Mouse (Mus musculus): Measurements from ENCODE around the gene Inpp5d. TPM values are rescaled to one million over a fixed set of nuclear protein-coding genes. Genes with fewer than 3 reads are reported as not detected.
"Not testable (repeated sequence)": the region's sequence is repeated elsewhere in the genome, so short reads cannot be mapped to it uniquely, and the experiment has no call there.

The Inpp5d gene
- polyA plus RNA-seq, 1 experiment from 2014 or later, result 0.30 TPM

DNA sequence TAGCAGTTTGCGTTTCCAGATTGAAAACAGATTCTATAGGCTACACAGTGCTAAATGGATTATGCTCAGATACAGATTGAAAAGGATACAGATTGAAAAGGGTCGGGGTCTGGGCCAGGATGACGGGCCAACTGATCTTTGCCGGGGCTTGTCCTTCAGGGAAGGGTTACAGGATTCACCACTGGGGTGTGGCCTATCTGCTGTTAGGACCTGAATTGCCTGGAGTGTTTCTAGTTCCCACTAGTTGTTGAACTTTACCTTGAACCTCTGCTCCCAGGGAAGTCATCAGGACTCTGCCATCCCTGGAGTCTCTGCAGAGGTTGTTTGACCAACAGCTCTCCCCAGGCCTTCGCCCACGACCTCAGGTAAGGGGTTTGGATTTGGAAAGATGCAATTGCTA lies 55.9 kb downstream of the Inpp5d start:
- in situ Hi-C loops (cut with MboI; ENCODE audit: low pct_unique_long_range_greater_than_20kb), result no loop called here
- ATAC-seq (no peak), DNase-seq (ENCODE audit: low read depth, low spot score) (no peak)
- TF ChIP-seq CTCF (IDR thresholded peaks at IDR 0.05), result no peak
- CTCF ChIA-PET, result interaction anchor here (1.9 kb wide), 1 partner anchor 14 kb away, joined by 6 read pairs; no protein-coding TSS in a partner anchor
- POLR2A ChIA-PET, result no interaction called here
- no peaks in the 10 kb centered on the region for H3K27me3 ChIP-seq

DNA sequence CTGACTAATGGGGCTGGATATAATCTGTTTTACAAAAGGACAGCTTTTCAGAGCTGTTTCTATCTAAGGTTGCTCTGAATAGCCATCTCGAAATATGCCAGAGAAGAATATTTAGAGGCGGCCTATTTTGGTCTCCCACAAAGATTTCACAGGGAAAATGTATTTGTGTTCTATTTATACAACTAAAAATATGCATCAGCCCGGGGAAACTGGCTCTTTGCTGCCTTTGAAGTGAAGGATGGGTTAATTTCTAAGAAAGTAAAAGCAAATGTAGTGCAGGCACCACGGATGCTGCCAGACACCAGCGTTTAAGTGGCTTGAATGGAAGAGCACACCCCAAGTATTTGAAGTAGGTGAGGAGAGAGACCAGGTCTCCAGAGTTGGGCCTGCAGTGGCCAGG lies 59.0 kb downstream of the Inpp5d start:
- no peak for DNase-seq (ENCODE audit: low read depth, low spot score)
- TF ChIP-seq CTCF (IDR thresholded peaks at IDR 0.05), result no peak
- no peaks in the 10 kb centered on the region for H3K27me3 ChIP-seq
- ATAC-seq, result no peak
- in situ Hi-C loops (cut with MboI; ENCODE audit: low pct_unique_long_range_greater_than_20kb), result no loop called here
- CTCF ChIA-PET, result interaction anchor here (1.0 kb wide), 1 partner anchor 137 kb away, joined by 3 read pairs; no protein-coding TSS in a partner anchor
- POLR2A ChIA-PET, result no interaction called here

DNA sequence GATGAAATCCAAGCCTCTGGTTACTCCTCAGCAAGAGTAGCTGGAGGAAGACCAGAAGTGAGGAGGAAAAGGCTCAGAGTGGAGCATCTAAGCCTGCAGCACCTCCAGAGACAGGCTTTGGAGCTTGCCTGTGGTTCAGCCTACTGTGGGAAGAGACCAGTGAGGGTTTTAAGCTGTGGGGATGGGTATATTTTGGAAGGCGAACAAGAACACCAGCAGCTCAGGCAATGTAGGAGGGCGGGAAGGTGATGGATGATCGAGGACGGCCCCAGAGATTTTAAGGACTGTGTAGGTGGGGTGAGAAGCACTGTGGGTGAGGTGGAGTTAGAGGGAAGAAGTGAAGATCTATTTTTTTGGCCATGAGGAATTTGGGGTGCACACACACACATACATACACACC lies 60.8 kb downstream of the Inpp5d start:
- POLR2A ChIA-PET, result no interaction called here
- TF ChIP-seq CTCF (IDR thresholded peaks at IDR 0.05), result no peak

DNA sequence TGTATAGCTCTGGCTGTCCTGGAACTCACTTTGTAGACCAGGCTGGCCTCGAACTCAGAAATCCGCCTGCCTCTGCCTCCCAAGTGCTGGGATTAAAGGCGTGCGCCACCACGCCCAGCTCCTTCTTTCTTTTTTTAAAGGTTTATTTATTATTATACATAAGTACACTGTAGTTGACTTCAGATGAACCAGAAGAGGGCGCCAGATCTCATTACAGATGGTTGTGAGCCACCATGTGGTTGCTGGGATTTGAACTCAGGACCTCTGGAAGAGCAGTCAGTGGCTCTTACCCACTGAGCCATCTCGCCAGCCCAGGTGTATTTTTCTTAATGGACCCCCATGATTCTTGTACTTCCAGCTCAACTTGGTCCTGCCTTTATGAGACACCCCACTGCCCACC lies 62.4 kb downstream of the Inpp5d start:
- H3K27me3 ChIP-seq; in situ Hi-C loops (cut with MboI; ENCODE audit: low pct_unique_long_range_greater_than_20kb); ATAC-seq; CTCF ChIA-PET; DNase-seq (ENCODE audit: low read depth, low spot score); POLR2A ChIA-PET: not testable (repeated sequence)

More for the DNA sequence above, 60.8 kb downstream of the Inpp5d start:
- H3K27me3 ChIP-seq, result peaks cover 6% of the 10 kb centered on the region
- DNase-seq (ENCODE audit: low read depth, low spot score) (no peak), ATAC-seq (no peak)
- CTCF ChIA-PET, result interaction anchor here (0.9 kb wide), 1 partner anchor 38 kb away, joined by 3 read pairs; no protein-coding TSS in a partner anchor
- in situ Hi-C loops (cut with MboI; ENCODE audit: low pct_unique_long_range_greater_than_20kb), result no loop called here

DNA sequence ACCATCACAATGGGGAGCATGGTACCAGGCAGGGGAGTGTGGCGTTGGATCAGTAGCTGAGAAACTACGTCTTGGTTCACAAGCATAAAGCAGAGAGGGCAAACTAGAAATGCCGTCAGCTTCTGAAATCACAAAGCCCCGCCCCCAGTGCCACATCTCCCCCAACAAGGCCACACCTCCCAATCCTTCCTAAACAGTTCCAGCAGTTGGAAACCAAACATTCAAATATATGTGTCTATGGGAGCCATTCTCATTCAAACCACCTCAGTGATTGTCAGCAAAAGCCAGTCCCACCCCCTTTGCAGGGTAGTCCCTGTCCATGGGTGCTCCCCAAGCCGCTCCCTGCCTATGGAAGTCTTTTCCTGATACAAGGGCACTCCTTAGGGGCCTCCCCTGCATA lies 64.0 kb downstream of the Inpp5d start:
- peaks cover 6% of the 10 kb centered on the region for H3K27me3 ChIP-seq
- DNase-seq (ENCODE audit: low read depth, low spot score) (no peak), ATAC-seq (no peak)
- ChIA-PET POLR2A (no interaction called here), CTCF (interaction anchor here (1.6 kb wide), 1 partner anchor 29 kb away, joined by 5 read pairs; no protein-coding TSS in a partner anchor)
- TF ChIP-seq CTCF (IDR thresholded peaks at IDR 0.05), result no peak
- in situ Hi-C loops (cut with MboI; ENCODE audit: low pct_unique_long_range_greater_than_20kb), result no loop called here

DNA sequence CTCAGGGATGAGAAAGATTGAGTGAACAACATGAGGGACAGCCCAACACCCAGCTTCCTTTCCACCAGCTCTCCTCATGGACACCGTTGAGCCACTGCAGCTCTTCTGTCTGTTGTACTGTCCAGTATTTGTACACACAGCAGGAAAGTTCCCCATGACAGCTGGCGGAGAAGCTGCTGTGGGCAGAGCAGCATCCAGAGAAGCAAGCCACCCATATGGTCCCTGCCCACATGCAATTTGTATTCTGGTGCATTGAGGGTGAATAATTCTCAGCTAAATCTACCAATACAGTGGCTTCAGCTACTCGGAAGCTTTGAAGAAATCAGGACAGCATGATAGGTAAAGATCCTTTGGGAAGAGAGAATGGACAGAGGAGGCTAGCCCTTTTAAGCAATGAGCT lies 64.7 kb downstream of the Inpp5d start:
- DNase-seq (ENCODE audit: low read depth, low spot score) (no peak), ATAC-seq (no peak)
- H3K27me3 ChIP-seq, result peaks cover 6% of the 10 kb centered on the region
- in situ Hi-C loops (cut with MboI; ENCODE audit: low pct_unique_long_range_greater_than_20kb), result no loop called here
- ChIA-PET POLR2A (no interaction called here), CTCF (interaction anchor here (1.6 to 1.7 kb wide), 2 partner anchors 12 to 28 kb away, joined by 5 read pairs; no protein-coding TSS in a partner anchor)
- TF ChIP-seq CTCF (IDR thresholded peaks at IDR 0.05), result no peak

DNA sequence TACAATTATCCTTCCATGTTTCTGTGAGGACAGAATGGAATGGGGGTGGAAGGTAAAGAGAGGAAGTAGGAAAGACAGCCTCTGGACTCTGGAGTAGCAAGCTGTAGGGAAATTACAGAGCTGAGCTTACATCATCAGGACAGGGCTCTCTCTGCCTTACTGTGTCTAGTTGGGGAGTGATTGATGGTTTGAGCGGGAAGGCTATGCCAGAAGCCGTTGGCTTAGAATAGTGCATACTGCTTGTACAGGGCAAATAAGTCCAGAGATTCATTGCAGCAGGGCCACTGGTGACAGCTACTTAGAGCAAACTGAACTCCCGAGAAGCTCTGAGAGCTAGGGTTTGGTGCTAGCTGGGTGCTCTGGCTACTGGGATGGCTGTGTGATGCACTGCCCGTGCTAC lies 66.2 kb downstream of the Inpp5d start:
- peaks cover 6% of the 10 kb centered on the region for H3K27me3 ChIP-seq
- DNase-seq (ENCODE audit: low read depth, low spot score) (no peak), ATAC-seq (no peak)
- CTCF ChIA-PET, result interaction anchor here (1.7 kb wide), 1 partner anchor 10 kb away, joined by 5 read pairs; no protein-coding TSS in a partner anchor
- POLR2A ChIA-PET, result interaction anchor here (1.2 kb wide), 1 partner anchor 14 kb away, joined by 3 read pairs; no protein-coding TSS in a partner anchor
- TF ChIP-seq CTCF (IDR thresholded peaks at IDR 0.05), result no peak
- in situ Hi-C loops (cut with MboI; ENCODE audit: low pct_unique_long_range_greater_than_20kb), result no loop called here

DNA sequence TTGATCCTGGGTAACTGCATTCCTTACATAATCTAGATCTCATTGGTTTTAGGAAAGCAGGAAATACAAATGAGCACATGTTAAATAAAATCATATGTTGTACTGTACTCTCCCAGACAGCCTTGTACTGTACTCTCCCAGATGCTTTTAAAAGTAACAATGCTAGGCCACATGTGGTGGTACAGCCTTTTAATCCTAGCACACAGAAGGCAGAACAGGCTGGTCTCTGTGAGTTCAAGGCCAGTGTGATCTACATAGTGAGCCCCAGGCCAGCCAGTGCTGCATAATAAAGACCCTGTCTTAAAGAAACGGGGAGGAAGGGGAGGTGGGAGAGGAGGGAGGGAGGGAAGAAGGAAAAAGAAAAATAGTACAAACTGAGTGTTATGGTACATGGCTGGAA lies 66.9 kb downstream of the Inpp5d start:
- no peak for ATAC-seq
- DNase-seq (ENCODE audit: low read depth, low spot score), result no peak
- H3K27me3 ChIP-seq, result peaks cover 6% of the 10 kb centered on the region
- ChIA-PET CTCF (no interaction called here), POLR2A (no interaction called here)
- in situ Hi-C loops (cut with MboI; ENCODE audit: low pct_unique_long_range_greater_than_20kb), result no loop called here
- no peak for TF ChIP-seq CTCF (IDR thresholded peaks at IDR 0.05)

DNA sequence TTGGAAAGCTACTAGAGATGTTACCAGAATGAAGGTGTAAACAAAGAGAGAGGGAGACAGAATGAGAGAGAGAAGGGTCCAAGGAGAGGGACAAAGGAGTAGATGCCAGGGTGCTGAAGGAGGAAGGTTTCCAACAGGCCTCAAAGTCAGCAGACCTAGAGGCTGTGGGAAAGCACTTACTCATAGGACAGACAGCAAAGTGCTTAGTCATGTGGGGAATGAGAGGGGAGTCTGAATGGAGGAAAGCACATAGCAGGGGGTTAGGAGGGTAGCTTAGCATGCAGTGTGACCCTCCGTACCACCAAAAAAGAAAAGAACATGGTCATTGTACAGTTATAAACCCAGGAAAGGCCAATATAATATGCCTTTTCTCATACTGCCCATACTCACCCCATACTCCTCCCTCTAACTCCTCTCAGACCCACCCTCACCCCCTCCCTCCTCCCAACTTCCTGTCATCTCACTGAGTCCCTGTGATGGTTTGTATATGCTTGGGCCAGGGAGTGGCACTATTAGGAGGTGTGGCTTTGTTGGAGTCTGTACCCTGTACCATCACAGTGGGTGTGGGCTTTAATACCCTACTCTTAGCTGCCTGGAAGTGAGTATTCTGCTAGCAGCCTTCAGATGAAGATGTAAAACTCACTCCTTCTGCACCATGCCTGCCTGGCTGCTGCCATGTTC lies 69.7 kb downstream of the Inpp5d start:
- TF ChIP-seq CTCF (IDR thresholded peaks at IDR 0.05), result no peak
- DNase-seq (ENCODE audit: low read depth, low spot score) (no peak), ATAC-seq (no peak)
- H3K27me3 ChIP-seq, result peaks cover 2% of the 10 kb centered on the region
- POLR2A ChIA-PET, result no interaction called here
- CTCF ChIA-PET, result interaction anchor here (1.6 kb wide), 1 partner anchor 15 kb away, joined by 6 read pairs; no protein-coding TSS in a partner anchor
- in situ Hi-C loops (cut with MboI; ENCODE audit: low pct_unique_long_range_greater_than_20kb), result no loop called here

DNA sequence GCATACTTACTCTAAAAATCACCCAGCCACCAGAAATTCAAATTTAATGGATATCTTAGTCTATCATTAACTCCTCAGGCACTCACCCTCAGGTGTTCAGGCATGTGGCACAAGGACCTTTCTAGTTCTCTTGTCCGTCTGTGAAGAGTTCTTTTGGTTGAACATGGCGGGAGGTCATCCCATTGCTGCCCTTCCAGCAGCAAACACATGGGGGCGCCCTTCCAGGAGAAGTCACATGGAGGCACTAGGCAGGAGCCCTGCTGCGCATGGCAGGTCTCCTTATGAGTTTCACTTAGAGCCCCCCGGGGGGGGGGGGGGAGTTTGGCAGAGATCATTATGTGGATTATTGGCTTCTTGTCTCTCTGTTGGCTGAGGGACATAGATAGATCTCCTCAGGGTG lies 76.2 kb downstream of the Inpp5d start:
- ChIA-PET POLR2A (no interaction called here), CTCF (interaction anchor here (1.2 to 2.3 kb wide), 3 partner anchors 11 to 30 kb away, joined by 3 to 5 read pairs (median 3); no protein-coding TSS in a partner anchor)
- TF ChIP-seq CTCF (IDR thresholded peaks at IDR 0.05), result no peak
- no peaks in the 10 kb centered on the region for H3K27me3 ChIP-seq
- in situ Hi-C loops (cut with MboI; ENCODE audit: low pct_unique_long_range_greater_than_20kb), result no loop called here
- ATAC-seq (no peak), DNase-seq (ENCODE audit: low read depth, low spot score) (no peak)

DNA sequence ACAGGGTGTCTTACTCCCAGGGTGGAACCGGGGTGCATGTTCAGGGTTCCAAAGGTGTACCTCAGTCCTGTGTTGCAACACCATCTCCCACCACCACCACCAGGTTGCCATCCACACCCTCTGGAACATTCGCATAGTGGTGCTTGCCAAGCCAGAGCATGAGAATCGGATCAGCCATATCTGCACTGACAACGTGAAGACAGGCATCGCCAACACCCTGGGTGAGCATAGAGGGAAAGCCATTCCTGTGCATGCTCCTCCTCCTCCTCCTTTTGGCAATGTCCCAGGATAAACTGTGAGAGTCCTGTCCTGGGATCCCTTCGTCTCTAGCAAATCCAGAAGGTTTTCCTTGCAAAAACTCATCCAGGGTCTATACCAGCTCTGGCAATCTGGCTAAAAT lies 77.9 kb downstream of the Inpp5d start:
- no peak for TF ChIP-seq CTCF (IDR thresholded peaks at IDR 0.05)
- ChIA-PET POLR2A (no interaction called here), CTCF (interaction anchor here (2.3 kb wide), 1 partner anchor 13 kb away, joined by 5 read pairs; no protein-coding TSS in a partner anchor)
- in situ Hi-C loops (cut with MboI; ENCODE audit: low pct_unique_long_range_greater_than_20kb), result no loop called here
- ATAC-seq, result no peak
- no peak for DNase-seq (ENCODE audit: low read depth, low spot score)
- no peaks in the 10 kb centered on the region for H3K27me3 ChIP-seq
